Mouse (Mus musculus) thymus, postnatal 0 days (tissue): ENCODE data around the gene Pelp1. TPM values are rescaled to one million over a fixed set of nuclear protein-coding genes. Genes with fewer than 3 reads are reported as not detected.

ENCODE experiments used
- DNase-seq: peaks from one replicate; pipeline ENCODE4 v3.0.0-alpha.2; 2015; ENCODE audit warnings: low spot score
- polyA plus RNA-seq: library from polyadenylated mRNA; unstranded; fragments of >200 nt; fragmentation: Nextera tagmentation; extraction: Ambion mirVana; gene quantifications from 2 replicates; pipeline ENCODE4 v1.2.1, GENCODE M21; 2015

The Pelp1 gene
- 17.0 and 18.4 TPM in 2 replicates for polyA plus RNA-seq

GRCm38 (mm10) chr11:70409594-70410296 lies at the start of gene Pelp1:
TSS of gene Pelp1 (minus strand) at chr11:70410031.
- peak; percentile 90 for DNase-seq

DNA sequence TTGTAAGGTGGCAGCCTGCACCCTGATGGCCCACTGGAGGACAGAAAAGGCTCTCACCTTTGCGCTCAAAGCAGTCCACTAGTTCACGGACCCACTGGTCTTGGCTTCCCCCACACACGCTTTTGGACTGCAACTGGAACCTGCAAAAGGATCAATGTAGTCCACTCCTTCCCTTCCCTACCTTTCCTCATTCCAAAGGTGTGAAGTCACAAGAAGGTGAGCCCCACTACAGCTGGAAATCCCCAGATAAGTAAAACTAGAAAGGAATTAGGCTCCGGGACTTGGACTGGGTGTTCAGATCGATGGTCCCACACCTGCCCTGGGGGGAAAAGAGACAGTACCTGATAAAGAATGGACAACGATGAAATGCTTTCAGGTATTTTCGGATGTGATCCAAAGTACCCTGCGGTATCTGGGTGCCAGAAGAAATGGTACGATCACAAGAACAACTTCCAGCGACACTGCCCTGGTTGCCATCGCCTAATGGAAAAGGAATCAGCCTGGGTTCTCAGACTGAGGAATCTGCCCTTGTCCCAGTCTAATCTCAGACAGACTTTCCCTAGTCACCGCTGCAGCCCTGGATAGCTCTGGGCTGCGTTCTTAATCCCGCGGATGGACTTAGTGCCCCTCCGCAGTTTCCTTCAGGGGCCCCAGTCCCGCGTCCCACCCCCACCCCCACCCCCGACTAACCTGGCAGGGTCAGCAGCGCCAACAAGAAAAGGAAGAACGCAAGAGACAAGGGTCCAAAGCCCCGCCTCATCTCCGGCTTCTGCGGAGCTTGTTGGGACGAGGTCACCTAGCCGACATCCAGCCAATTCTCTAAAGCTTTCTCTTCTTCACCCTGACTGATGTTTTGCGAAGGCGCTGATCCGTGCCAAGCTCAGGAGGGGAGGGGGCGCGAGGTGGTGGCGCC lies 49.1 kb upstream of the Pelp1 start, which contains the start of gene Zmynd15:
TSS of gene Zmynd15 (plus strand) at position 746 of the 913 bp plus-strand sequence.
- no peak for DNase-seq

DNA sequence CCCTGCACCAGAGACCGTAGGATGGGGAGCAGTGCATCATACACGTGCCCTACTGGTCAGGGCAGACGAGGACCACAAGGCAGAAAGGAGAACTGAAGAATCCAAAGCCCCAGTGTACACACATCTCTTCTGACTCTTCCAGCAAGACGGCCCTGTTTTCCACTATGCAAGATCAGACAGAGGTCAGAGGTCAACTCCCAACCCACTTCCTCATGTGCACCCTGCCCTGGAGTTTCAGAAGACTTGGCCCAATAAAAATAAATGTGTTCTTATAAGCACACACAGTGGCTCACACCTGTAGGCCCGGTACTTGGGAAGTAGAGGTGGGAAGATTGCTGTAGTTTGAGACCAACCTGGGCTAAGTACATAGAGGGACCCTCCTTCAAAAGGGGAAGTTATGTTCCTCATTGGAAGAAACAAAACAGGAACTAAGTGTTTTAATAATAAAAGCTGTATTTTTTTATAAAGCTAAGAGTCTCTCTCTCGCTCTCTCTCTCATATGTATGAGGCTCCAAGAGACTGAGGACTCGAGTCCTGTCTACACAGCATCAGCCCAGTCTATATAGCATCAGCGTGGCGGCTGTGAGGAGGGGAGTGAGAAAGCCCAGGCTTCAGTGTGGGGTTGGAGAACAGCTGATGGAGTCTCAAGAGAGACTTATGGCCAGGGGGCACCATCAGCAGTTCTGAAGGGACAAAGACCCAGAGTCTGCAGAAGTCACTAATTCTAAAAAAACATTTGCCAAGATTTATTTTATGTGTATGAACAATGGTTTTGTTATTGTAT lies 43.6 kb upstream of the Pelp1 start:
- no peak for DNase-seq

GRCm38 (mm10) chr11:70451797-70452498 lies 42.1 kb upstream of the Pelp1 start, which contains the start of gene Med11:
TSS of gene Med11 (plus strand) at chr11:70451919.
- peak; percentile 91 for DNase-seq

DNA sequence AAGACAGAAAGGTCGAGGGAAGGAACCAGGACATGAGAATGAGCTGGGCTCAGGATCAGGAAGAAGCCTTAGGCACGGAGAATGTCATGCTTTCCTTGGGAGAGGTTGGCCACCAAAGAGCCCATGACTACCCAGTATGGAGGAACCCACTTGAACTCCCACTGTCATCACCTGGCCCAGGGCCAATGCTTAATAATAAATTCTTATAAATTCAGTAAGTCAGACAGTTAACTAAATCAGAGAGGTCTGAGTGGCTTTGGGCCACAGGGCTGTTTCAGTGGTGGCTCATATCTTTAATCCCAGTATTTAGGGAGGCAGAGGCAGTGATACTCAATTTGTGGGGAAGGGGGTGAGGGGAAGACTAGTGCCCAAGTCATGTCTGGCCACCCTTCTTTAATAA lies 41.1 kb upstream of the Pelp1 start:
- no peak for DNase-seq

DNA sequence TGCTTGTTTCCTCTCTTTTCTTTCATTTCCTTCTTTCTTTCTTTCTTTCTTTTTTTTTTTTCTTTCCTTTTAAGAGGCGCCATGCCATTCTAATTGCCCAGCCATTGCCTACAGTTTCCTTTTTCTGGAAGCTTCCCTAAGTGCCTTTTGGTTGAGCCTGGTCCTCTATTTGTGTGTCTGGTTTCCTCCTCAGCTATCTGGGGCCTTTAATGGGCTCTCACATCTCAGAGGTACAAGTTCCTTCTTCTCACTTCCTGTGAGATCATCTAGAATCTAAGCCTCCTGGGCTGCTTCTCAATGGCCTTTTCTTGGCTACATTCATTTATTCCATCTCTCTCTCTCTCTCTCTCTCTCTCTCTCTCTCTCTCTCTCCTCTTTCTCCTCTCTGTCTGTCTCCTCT lies 37.5 kb upstream of the Pelp1 start:
- DNase-seq: peak; percentile 33

- no peak for DNase-seq
Observed at GRCm38 (mm10) chr11:70446756-70447155, 36.9 kb upstream of the Pelp1 start.

DNA sequence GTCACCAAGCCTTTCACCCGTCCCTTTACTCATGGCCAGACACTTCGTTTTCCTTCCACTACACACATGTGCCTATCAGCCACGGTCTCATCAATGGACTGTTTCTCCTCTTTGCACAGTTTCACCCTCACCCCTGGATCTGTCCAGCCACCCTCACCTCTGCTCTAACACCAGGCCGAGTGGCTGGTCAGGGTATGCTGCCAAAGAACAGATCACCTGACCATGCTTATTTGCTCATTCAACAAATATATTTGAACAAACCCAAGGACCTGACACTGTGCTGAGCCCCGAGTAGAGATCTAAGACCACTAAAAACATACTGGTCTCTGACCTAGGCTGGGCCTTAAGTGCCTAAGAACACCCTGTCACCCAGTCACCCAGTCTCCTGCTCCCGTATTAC lies 34.8 kb upstream of the Pelp1 start:
- DNase-seq: no peak

DNA sequence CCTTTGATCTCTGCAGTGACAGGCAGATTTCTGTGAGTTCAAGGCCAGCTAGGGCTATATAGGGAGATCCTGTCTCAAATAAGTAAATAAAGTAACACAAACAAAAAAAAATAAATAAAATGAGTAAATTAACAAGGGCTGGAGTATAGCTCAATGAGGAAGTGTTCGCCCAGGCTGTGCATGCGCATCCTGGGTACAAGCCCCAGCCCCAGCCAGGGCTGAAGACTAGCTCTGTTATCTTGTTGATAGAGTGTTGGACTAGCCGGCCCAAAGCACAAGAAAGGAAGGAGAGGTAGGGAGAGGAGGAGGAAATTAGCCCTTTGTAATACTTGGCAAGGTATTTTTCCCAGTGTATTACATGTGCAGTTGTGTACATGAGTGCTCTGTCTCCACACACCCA lies 34.1 kb upstream of the Pelp1 start:
- DNase-seq: no peak

GRCm38 (mm10) chr11:70441882-70442281 lies 32.1 kb upstream of the Pelp1 start:
- no peak for DNase-seq

DNA sequence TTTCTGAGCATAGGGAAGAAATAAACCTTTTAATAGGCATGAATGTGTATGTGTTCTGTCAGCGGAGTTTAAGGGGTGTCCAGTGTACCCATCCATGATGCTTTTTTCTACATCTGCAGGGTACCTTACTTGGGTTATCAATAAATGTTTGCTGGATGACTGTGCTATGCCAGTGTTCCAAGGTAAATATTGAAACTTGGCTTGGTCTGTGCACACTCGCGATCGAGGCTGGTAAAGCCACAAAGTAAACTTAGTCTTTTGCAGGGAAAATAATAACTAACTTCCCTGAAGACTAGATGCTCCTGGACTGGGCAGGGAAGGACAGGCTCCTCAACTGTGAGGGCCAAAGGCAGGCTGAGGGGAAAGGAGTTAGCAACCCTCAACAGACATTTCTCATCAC lies 30.8 kb upstream of the Pelp1 start:
- DNase-seq: no peak

DNA sequence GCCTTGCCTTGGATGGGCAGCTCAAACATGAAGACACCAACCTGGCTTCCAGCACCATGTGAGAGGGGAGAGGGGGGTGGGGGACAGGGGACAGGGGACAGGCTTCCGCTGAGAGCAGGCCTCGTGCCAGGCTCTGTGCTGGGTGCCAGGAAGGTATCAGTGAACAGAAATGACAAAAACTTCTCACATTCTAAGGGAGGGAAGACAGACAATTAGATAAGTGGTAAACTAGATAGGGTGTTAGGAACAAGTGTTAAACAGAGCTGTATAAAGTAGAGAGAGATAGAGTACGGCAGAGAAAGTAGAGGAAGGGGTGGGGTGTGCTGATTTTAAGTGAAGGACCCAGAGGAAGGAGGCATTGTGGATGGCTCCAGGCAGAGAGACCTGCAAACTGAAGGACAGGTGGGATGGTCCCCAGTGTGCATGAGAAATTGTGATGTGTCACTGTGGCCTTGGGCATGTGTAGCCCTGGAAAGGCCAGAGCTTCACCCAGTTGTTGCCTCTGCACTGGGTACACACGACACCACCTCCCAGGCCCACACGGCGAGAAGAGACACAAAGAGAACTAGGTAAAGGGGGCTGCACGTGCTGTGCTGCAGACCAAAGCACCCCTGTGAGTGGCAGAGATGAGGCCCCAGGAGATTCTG lies 29.0 kb upstream of the Pelp1 start:
- no peak for DNase-seq

- peak; percentile 32 for DNase-seq
Observed at GRCm38 (mm10) chr11:70437426-70437825, 27.6 kb upstream of the Pelp1 start.

DNA sequence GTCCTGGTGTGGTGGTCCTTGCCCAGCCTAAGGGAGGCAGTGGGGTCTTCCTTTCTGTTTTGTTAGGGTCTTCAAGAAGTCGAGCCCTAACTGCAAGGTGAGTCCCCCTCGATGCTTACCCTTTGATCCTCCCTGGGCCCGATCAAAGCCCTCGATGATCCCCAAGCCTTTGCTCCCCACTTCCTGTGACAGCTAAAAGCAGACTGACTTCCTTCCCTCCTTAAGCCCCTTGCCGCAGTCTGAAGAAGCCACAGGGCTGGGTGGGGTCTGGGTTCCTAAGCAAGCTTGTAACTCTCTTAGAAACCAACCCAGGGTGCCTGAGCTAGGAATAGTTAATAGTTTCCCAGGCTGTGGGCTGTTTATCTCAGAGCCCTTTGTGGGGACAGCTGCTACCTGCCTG lies 25.6 kb upstream of the Pelp1 start:
- peak; percentile 84 for DNase-seq

DNA sequence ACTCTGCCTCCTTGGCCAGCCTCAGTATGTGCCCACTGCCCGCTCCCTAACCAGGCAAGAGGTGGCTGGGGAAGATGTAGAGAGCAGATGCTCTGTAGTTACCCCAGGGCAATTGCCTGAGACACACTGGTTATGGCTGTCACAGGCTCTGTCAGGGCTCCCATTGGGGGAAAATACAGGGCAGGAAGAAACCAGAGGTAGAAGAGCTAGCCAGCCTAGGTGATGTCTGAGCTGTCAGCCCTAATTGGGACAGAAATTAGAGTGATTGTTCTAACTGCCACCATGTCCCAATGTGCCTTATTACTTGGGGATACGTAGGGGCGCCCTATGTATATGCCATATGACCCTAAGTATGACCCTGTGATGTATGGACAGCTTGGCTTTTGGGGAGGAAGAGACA lies 24.1 kb upstream of the Pelp1 start:
- DNase-seq: peak; percentile 23

DNA sequence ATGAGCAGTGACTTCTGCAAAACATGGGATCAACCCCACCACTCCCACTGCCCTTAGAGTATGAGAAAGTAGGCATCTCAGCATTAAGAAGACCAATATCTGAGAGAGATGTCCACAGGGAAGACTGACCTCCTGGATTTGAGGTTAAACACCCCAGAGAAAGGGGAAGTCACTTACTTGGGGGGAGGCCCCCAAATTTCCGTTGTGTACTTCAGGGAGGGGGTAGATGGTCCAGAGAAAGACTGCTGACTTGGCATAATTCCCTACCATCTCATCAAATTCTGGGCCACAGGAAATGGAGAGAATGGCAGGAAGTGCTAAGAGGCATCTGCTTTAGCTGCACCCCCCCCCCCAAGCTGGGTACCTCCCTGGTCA lies 23.7 kb upstream of the Pelp1 start:
- DNase-seq: peak; percentile 26

DNA sequence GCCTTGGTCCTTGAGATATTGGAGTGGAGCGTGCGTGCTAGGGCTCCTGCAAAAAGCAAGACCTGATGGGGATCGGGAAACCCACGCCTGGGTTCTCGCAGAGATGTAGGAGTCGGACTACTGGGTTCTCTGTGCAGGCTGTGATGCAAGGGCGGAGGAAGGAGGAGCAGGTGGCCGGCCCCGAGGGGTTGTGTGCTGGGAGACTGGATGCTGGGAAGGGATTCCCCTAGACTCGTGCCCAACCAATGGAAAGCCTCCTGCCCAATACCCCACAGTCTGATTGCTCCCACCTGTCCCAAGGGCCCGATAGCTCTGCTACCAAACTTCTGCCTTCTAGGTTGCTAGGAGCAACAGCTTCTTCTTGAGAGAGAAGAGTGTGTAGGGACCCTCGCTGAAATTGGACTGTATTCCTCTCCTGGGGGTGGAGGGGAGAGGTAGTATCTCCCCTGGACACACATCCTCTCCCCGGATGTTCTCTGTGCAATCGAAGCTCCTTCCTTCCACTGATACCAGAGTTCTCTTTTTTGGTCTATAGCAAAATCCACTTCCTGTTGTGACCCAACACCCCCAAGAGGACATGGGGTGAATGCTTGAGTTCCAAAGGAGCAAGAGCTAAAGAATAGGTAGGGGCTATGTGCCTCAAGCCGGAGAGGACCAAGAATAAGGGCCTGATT lies 23.2 kb upstream of the Pelp1 start:
- peak; percentile 39 for DNase-seq

GRCm38 (mm10) chr11:70432048-70432894 lies 22.4 kb upstream of the Pelp1 start, which contains the start of gene Arrb2:
TSS of gene Arrb2 (plus strand) at chr11:70432635.
- DNase-seq: peak; percentile 98

- no peak for DNase-seq
Observed at GRCm38 (mm10) chr11:70431574-70431973, 21.7 kb upstream of the Pelp1 start.
